Mouse (Mus musculus) urinary bladder, postnatal 10 days (tissue): ENCODE measurements around the gene Fzd4.

Source experiments
- DNase-seq: peaks from one replicate; pipeline ENCODE4 v3.0.0; 2022; ENCODE audit warnings: low spot score

Fzd4 gene

GRCm38 (mm10) chr7:89427101-89427500, 22.9 kb downstream of the Fzd4 start:
- DNase-seq = no peak

- DNase-seq = no peak
These were observed 24.6 kb downstream of the Fzd4 start for GRCm38 (mm10) chr7:89428804-89429203.

- DNase-seq = no peak
These were observed 25.2 kb downstream of the Fzd4 start for GRCm38 (mm10) chr7:89429326-89429725.

GRCm38 (mm10) chr7:89431185-89431584, 27.0 kb downstream of the Fzd4 start:
- DNase-seq = no peak

GRCm38 (mm10) chr7:89433193-89433892, 29.2 kb downstream of the Fzd4 start:
- no peak for DNase-seq

GRCm38 (mm10) chr7:89433893-89434616, 29.9 kb downstream of the Fzd4 start:
- no peak for DNase-seq

GRCm38 (mm10) chr7:89436404-89436803, 32.2 kb downstream of the Fzd4 start:
- DNase-seq = no peak

GRCm38 (mm10) chr7:89437589-89437988, 33.4 kb downstream of the Fzd4 start:
- DNase-seq = no peak

- DNase-seq = no peak
These were observed 37.1 kb downstream of the Fzd4 start for GRCm38 (mm10) chr7:89441291-89441690.

GRCm38 (mm10) chr7:89442242-89442641, 38.1 kb downstream of the Fzd4 start:
- no peak for DNase-seq

- no peak for DNase-seq
These were observed 41.0 kb downstream of the Fzd4 start for GRCm38 (mm10) chr7:89445137-89445536.

- DNase-seq = no peak
These were observed 46.2 kb downstream of the Fzd4 start for GRCm38 (mm10) chr7:89450312-89450711.

GRCm38 (mm10) chr7:89456380-89457076, 52.4 kb downstream of the Fzd4 start:
- no peak for DNase-seq

- no peak for DNase-seq
These were observed 55.5 kb downstream of the Fzd4 start for GRCm38 (mm10) chr7:89459691-89460090.

GRCm38 (mm10) chr7:89460911-89461310, 56.8 kb downstream of the Fzd4 start:
- no peak for DNase-seq

GRCm38 (mm10) chr7:89461351-89461750, 57.2 kb downstream of the Fzd4 start:
- DNase-seq = no peak
